Mouse (Mus musculus): ENCODE data around the gene Slc44a1.

GRCm38 (mm10) chr4:53575558-53575957 is 135.3 kb downstream of the Slc44a1 start:
- no peak for TF ChIP-seq POLR2A (IDR thresholded peaks at IDR 0.05; ENCODE audit: borderline replicate concordance, extremely low read depth, insufficient read depth, insufficient read length, poor library complexity, severe bottlenecking)
- TF ChIP-seq CTCF (IDR thresholded peaks at IDR 0.05; ENCODE audit: borderline replicate concordance, extremely low read depth, insufficient read depth, insufficient read length): no peak
